Mouse (Mus musculus): ENCODE measurements around the gene Mex3a. TPM values are rescaled to one million over a fixed set of nuclear protein-coding genes. Genes with fewer than 3 reads are reported as not detected.

Gene Mex3a
- polyA plus RNA-seq, 1 experiment, result 8.1 TPM

GRCm38 (mm10) chr3:88579454-88580117, 47.4 kb downstream of the Mex3a start:
- Histone ChIP-seq H3K27me3 (ENCODE audit: control insufficient read depth, insufficient read depth, insufficient read length) (peaks cover 3% of the 10 kb centered on the region), H3K36me3 (ENCODE audit: control insufficient read depth, insufficient read depth) (peaks cover 8% of the 10 kb centered on the region), H3K79me2 (ENCODE audit: control insufficient read depth, insufficient read depth) (peaks cover 23% of the 10 kb centered on the region), H3ac (ENCODE audit: control insufficient read depth, insufficient read length) (peak overlapping the region; percentile 92), H3K4me3 (peak overlapping the region; percentile 67), H3K4me2 (ENCODE audit: low read depth) (peak overlapping the region; percentile 89)
- TF ChIP-seq MAX (IDR thresholded peaks at IDR 0.05; ENCODE audit: low read depth) (no peak), POLR2A (IDR thresholded peaks at IDR 0.05; ENCODE audit: insufficient read length, low read depth) (peak; percentile 78), E2F4 (IDR thresholded peaks at IDR 0.05; ENCODE audit: insufficient read depth) (no peak), POLR2AphosphoS2 (IDR thresholded peaks at IDR 0.05; ENCODE audit: insufficient read length, low read depth) (peak; percentile 75)

- no peak for TF ChIP-seq MAX (IDR thresholded peaks at IDR 0.05; ENCODE audit: low read depth)
- no peak for TF ChIP-seq POLR2AphosphoS2 (IDR thresholded peaks at IDR 0.05; ENCODE audit: insufficient read length, low read depth)
- no peak for TF ChIP-seq REST (IDR thresholded peaks at IDR 0.05; ENCODE audit: insufficient read depth, insufficient read length)
- no peak for TF ChIP-seq E2F4 (IDR thresholded peaks at IDR 0.05; ENCODE audit: insufficient read depth)
- TF ChIP-seq MYOD1 (IDR thresholded peaks at IDR 0.05; ENCODE audit: control insufficient read depth in 1 of 3, insufficient read length in 2 of 3, low read depth in 2 of 3), result no peak
- TF ChIP-seq USF1 (IDR thresholded peaks at IDR 0.05; ENCODE audit: low read depth), result no peak
- TF ChIP-seq TCF3 (IDR thresholded peaks at IDR 0.05; ENCODE audit: insufficient read length, low read depth), result no peak
- no peak for TF ChIP-seq TCF12 (IDR thresholded peaks at IDR 0.05; ENCODE audit: insufficient read depth, poor library complexity, severe bottlenecking)
- TF ChIP-seq SRF (IDR thresholded peaks at IDR 0.05; ENCODE audit: control insufficient read depth, insufficient read length, low read depth), result no peak
- no peak for TF ChIP-seq POLR2A (IDR thresholded peaks at IDR 0.05; ENCODE audit: insufficient read length, low read depth)
- H3K4me2 ChIP-seq (ENCODE audit: low read depth), result no peak overlapping the region
Observed at GRCm38 (mm10) chr3:88585769-88586168, 53.6 kb downstream of the Mex3a start.

GRCm38 (mm10) chr3:88586640-88587039, 54.4 kb downstream of the Mex3a start:
- H3K79me2 ChIP-seq (ENCODE audit: control insufficient read depth, insufficient read depth), result peaks cover 3% of the 10 kb centered on the region
- H3K36me3 ChIP-seq (ENCODE audit: control insufficient read depth, insufficient read depth), result peaks cover 26% of the 10 kb centered on the region
- H3K4me3 ChIP-seq, result no peak overlapping the region
- TF ChIP-seq REST (IDR thresholded peaks at IDR 0.05; ENCODE audit: insufficient read depth, insufficient read length) (no peak), TCF12 (IDR thresholded peaks at IDR 0.05; ENCODE audit: insufficient read depth, poor library complexity, severe bottlenecking) (no peak), TCF3 (IDR thresholded peaks at IDR 0.05; ENCODE audit: insufficient read length, low read depth) (no peak), POLR2A (IDR thresholded peaks at IDR 0.05; ENCODE audit: insufficient read length, low read depth) (no peak), E2F4 (IDR thresholded peaks at IDR 0.05; ENCODE audit: insufficient read depth) (no peak), USF1 (IDR thresholded peaks at IDR 0.05; ENCODE audit: low read depth) (no peak), CEBPB (IDR thresholded peaks at IDR 0.05; ENCODE audit: insufficient read depth, poor library complexity, severe bottlenecking) (no peak), MAX (IDR thresholded peaks at IDR 0.05; ENCODE audit: low read depth) (no peak), SRF (IDR thresholded peaks at IDR 0.05; ENCODE audit: control insufficient read depth, insufficient read length, low read depth) (no peak), MYOG (IDR thresholded peaks at IDR 0.05; ENCODE audit: control insufficient read depth in 1 of 3, insufficient read depth in 1 of 3, insufficient read length in 2 of 3, low read depth in 2 of 3) (no peak), MYOD1 (IDR thresholded peaks at IDR 0.05; ENCODE audit: control insufficient read depth in 1 of 3, insufficient read length in 2 of 3, low read depth in 2 of 3) (no peak), POLR2AphosphoS2 (IDR thresholded peaks at IDR 0.05; ENCODE audit: insufficient read length, low read depth) (no peak)
- no peak overlapping the region for H3ac ChIP-seq (ENCODE audit: control insufficient read depth, insufficient read length)
- no peak overlapping the region for H3K4me2 ChIP-seq (ENCODE audit: low read depth)
- H3K27me3 ChIP-seq (ENCODE audit: control insufficient read depth, insufficient read depth, insufficient read length), result no peaks in the 10 kb centered on the region

More at GRCm38 (mm10) chr3:88585769-88586168, 53.6 kb downstream of the Mex3a start:
- no peak overlapping the region for H3ac ChIP-seq (ENCODE audit: control insufficient read depth, insufficient read length)
- H3K36me3 ChIP-seq (ENCODE audit: control insufficient read depth, insufficient read depth), result peaks cover 26% of the 10 kb centered on the region
- peaks cover 10% of the 10 kb centered on the region for H3K79me2 ChIP-seq (ENCODE audit: control insufficient read depth, insufficient read depth)
- no peaks in the 10 kb centered on the region for H3K27me3 ChIP-seq (ENCODE audit: control insufficient read depth, insufficient read depth, insufficient read length)
- H3K4me3 ChIP-seq, result no peak overlapping the region

- H3K27me3 ChIP-seq (ENCODE audit: control insufficient read depth, insufficient read depth, insufficient read length), result no peaks in the 10 kb centered on the region
- no peak overlapping the region for H3ac ChIP-seq (ENCODE audit: control insufficient read depth, insufficient read length)
- H3K4me3 ChIP-seq, result no peak overlapping the region
- H3K4me2 ChIP-seq (ENCODE audit: low read depth), result no peak overlapping the region
- peaks cover 18% of the 10 kb centered on the region for H3K36me3 ChIP-seq (ENCODE audit: control insufficient read depth, insufficient read depth)
- no peaks in the 10 kb centered on the region for H3K79me2 ChIP-seq (ENCODE audit: control insufficient read depth, insufficient read depth)
- TF ChIP-seq CEBPB (IDR thresholded peaks at IDR 0.05; ENCODE audit: insufficient read depth, poor library complexity, severe bottlenecking), result no peak
- no peak for TF ChIP-seq E2F4 (IDR thresholded peaks at IDR 0.05; ENCODE audit: insufficient read depth)
- peak; percentile 24 for TF ChIP-seq POLR2AphosphoS2 (IDR thresholded peaks at IDR 0.05; ENCODE audit: insufficient read length, low read depth)
Observed at GRCm38 (mm10) chr3:88590246-88590645, 58.1 kb downstream of the Mex3a start.

Other genes with a start within 250 kb of the Mex3a start
- gene Gm38392, start 245.2 kb upstream of the Mex3a start, polyA plus RNA-seq (2012; fragmentation: generic; extraction: Trizol), result 0.06 TPM
- gene Tsacc, start 235.4 kb upstream of the Mex3a start, polyA plus RNA-seq (2012; fragmentation: generic; extraction: Trizol), result 2.7 TPM
- 409 TPM for gene Cct3, start 235.3 kb upstream of the Mex3a start, polyA plus RNA-seq (2012; fragmentation: generic; extraction: Trizol)
- gene Glmp, start 207.4 kb upstream of the Mex3a start, polyA plus RNA-seq (2012; fragmentation: generic; extraction: Trizol), result 171 TPM
- gene Tmem79, start 196.2 kb upstream of the Mex3a start, polyA plus RNA-seq (2012; fragmentation: generic; extraction: Trizol), result 2.3 TPM
- gene Smg5, start 196.1 kb upstream of the Mex3a start, polyA plus RNA-seq (2012; fragmentation: generic; extraction: Trizol), result 53.5 TPM
- gene Paqr6, start 167.8 kb upstream of the Mex3a start, polyA plus RNA-seq (2012; fragmentation: generic; extraction: Trizol), result not detected
- gene Bglap3, start 159.7 kb upstream of the Mex3a start, polyA plus RNA-seq (2012; fragmentation: generic; extraction: Trizol), result 0.95 TPM
- gene Bglap2, start 153.7 kb upstream of the Mex3a start, polyA plus RNA-seq (2012; fragmentation: generic; extraction: Trizol), result 6.6 TPM
- gene Bglap, start 147.9 kb upstream of the Mex3a start, polyA plus RNA-seq (2012; fragmentation: generic; extraction: Trizol), result 0.34 TPM
- gene Pmf1, start 122.1 kb upstream of the Mex3a start, polyA plus RNA-seq (2012; fragmentation: generic; extraction: Trizol), result 59.0 TPM
- gene Slc25a44, start 107.3 kb upstream of the Mex3a start, polyA plus RNA-seq (2012; fragmentation: generic; extraction: Trizol), result 19.3 TPM
- gene Sema4a, start 71.2 kb upstream of the Mex3a start, polyA plus RNA-seq (2012; fragmentation: generic; extraction: Trizol), result 0.35 TPM
- 954 TPM for gene Lmna, start 22.4 kb upstream of the Mex3a start, polyA plus RNA-seq (2012; fragmentation: generic; extraction: Trizol)
- 0.13 TPM for gene Rab25, start 15.9 kb downstream of the Mex3a start, polyA plus RNA-seq (2012; fragmentation: generic; extraction: Trizol)
- 165 TPM for gene Lamtor2, start 20.7 kb downstream of the Mex3a start, polyA plus RNA-seq (2012; fragmentation: generic; extraction: Trizol)
- 44.9 TPM for gene Ubqln4, start 21.4 kb downstream of the Mex3a start, polyA plus RNA-seq (2012; fragmentation: generic; extraction: Trizol)
- 294 TPM for gene Ssr2, start 43.5 kb downstream of the Mex3a start, polyA plus RNA-seq (2012; fragmentation: generic; extraction: Trizol)
- gene Arhgef2, start 73.6 kb downstream of the Mex3a start, polyA plus RNA-seq (2012; fragmentation: generic; extraction: Trizol), result 361 TPM
- not detected for gene Rxfp4, start 120.7 kb downstream of the Mex3a start, polyA plus RNA-seq (2012; fragmentation: generic; extraction: Trizol)
- gene Khdc4, start 153.4 kb downstream of the Mex3a start, polyA plus RNA-seq (2012; fragmentation: generic; extraction: Trizol), result 17.2 TPM
- 62.3 TPM for gene Rit1, start 184.4 kb downstream of the Mex3a start, polyA plus RNA-seq (2012; fragmentation: generic; extraction: Trizol)
- gene Syt11, start 242.8 kb downstream of the Mex3a start, polyA plus RNA-seq (2012; fragmentation: generic; extraction: Trizol), result 3.1 TPM

Measured in myocyte (in vitro differentiated cells).